Mouse (Mus musculus) intestine, embryonic 14.5 days (tissue): ENCODE measurements around the gene Nav2. TPM values are rescaled to one million over a fixed set of nuclear protein-coding genes. Genes with fewer than 3 reads are reported as not detected.

Experiments
- ATAC-seq: fragments of 200-750 bp; cut with Nextera tagmentation; replicated peaks from 2 replicates; pipeline ENCODE4 v1.8.0; 2017; ENCODE audit warnings: low read depth, moderate number of reproducible peaks, moderate TSS enrichment, moderate library complexity; ENCODE audit not compliant: low FRiP score, low TSS enrichment
- DNase-seq: peaks from one replicate; pipeline ENCODE4 v3.0.0-alpha.2; 2018; ENCODE audit warnings: low spot score
- H3K27ac ChIP-seq: fragments of 300-500 bp; sonication (generic); 2 replicates; pipeline ENCODE4 v1.5.1; 2014; ENCODE audit warnings: low read depth, mild to moderate bottlenecking, control low read depth
- H3K27me3 ChIP-seq: fragments of 300-500 bp; sonication (generic); replicated peaks from 2 replicates; pipeline ENCODE4 v1.6.1; 2014; ENCODE audit warnings: low read length, control low read depth; ENCODE audit not compliant: control insufficient read depth, insufficient read depth
- H3K36me3 ChIP-seq: fragments of 300-500 bp; sonication (generic); 2 replicates; pipeline ENCODE4 v1.6.1; 2014; ENCODE audit warnings: low read length, control low read depth; ENCODE audit not compliant: control insufficient read depth, insufficient read depth
- H3K4me1 ChIP-seq: fragments of 300-500 bp; sonication (generic); replicated peaks from 2 replicates; pipeline ENCODE4 v1.6.1; 2014; ENCODE audit warnings: low read length, control low read depth, mixed read lengths; ENCODE audit not compliant: control insufficient read depth, insufficient read depth
- H3K4me2 ChIP-seq: fragments of 300-500 bp; sonication (generic); 2 replicates; pipeline ENCODE4 v1.6.1; 2014; ENCODE audit warnings: low read length
- H3K4me3 ChIP-seq: fragments of 300-500 bp; sonication (generic); 2 replicates; pipeline ENCODE4 v1.5.1; 2014; ENCODE audit warnings: low read depth, low read length, control low read depth, mixed read lengths
- H3K9ac ChIP-seq: fragments of 300-500 bp; sonication (generic); 2 replicates; pipeline ENCODE4 v1.6.1; 2014; ENCODE audit warnings: mild to moderate bottlenecking, low read length
- H3K9me3 ChIP-seq: fragments of 300-500 bp; sonication (generic); 2 replicates; pipeline ENCODE4 v1.6.1; 2016; ENCODE audit warnings: low read length, control low read depth; ENCODE audit not compliant: control insufficient read depth
- WGBS: fragments of 180-500 bp; shearing (Covaris S2); extraction: QIAGEN DNeasy Blood & Tissue Kit; methylation state at CpG from one replicate; pipeline ENCODE4 v1.1.7; 2014; 5-methylcytosine and 5-hydroxymethylcytosine counted together
- polyA plus RNA-seq: library from polyadenylated mRNA; unstranded; fragments of >200 nt; fragmentation: Nextera tagmentation; extraction: Ambion mirVana; gene quantifications from 2 replicates; pipeline ENCODE4 v1.2.1, GENCODE M21; 2014

Nav2 gene
- 31.5 and 32.1 TPM in 2 replicates for polyA plus RNA-seq

DNA sequence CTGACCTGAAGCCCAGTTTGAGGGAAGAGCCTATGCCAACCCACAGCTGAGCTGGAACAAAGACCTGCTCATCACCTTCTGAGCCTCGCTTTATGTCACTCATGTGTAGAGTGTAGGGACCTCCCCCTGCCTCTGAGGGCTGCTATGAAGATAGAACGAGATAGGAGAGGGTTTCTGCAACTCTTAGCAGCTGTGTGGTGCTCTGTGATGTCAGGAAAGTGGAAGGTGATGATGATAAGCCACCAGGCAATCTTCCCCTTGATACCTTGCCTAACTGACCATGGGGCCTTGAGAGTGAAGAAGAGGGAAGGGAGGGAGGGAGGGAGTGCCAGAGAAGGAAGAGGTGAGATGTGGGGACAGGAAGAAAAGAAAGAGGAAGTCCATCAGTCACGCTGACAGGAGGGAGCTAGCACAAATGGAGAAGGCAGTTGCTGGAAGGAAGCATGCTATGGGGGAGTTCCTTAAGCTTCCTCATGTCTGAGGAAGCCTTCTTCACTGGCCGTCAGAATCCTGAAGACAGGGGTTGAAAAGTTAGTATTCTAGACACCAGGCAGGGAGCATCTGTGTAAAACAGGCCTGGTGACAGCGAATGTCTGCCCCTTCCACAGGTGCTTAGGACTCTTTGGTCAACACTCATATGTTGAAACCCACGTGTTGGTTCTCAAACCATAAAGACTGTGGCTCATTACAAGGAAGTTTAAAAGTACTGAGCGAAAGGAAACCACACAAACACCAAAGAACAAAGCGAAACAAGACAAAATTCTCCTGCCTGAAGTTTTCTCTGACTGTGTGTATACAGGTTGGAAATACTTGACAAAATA lies at the start of gene Nav2:
Gene Nav2, plus strand, starts transcription at position 196 of the 821 bp plus-strand sequence.
- Histone ChIP-seq H3K9ac (no peak within 1 kb of the TSS), H3K4me2 (no peak within 1 kb of the TSS), H3K27ac (no peak within 1 kb of the TSS), H3K9me3 (no peaks in the 10 kb centered on the region), H3K27me3 (no peaks in the 10 kb centered on the region), H3K36me3 (no peaks in the 10 kb centered on the region), H3K4me1 (no peaks in the 10 kb centered on the region; the same call in 1 of the 2 replicates), H3K4me3 (no peak within 1 kb of the TSS)
- DNase-seq (no peak), ATAC-seq (no peak)
- 59% methylated on average over 8 of the region's 8 CpGs for WGBS

DNA sequence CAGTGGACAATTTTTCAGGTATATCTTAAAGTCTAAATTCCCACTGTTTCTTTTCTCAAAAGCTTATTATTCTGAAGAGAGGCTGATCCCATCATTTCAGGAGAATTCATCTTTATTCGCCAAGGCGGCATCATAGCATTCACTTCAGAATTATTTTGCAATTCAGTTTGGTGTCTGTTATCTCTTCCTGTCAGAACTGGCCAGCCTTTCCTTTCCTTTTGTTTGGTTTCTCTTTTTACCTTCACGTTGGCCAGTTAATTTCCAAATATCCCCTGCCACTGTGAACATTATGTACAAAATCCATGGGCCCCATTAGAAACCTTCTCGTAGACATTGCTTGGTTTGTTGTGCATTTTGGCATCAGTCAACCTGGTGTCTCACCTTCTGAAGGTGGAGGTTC lies 49.2 kb upstream of the Nav2 start:
- H3K27ac ChIP-seq = no peak overlapping the region
- WGBS = 80% methylated on average over 4 of the region's 4 CpGs
- DNase-seq (no peak), ATAC-seq (no peak)
- no peaks in the 10 kb centered on the region for H3K4me1 ChIP-seq
- H3K9ac ChIP-seq = no peak overlapping the region
- no peaks in the 10 kb centered on the region for H3K9me3 ChIP-seq
- no peak overlapping the region for H3K4me3 ChIP-seq
- no peaks in the 10 kb centered on the region for H3K27me3 ChIP-seq
- no peaks in the 10 kb centered on the region for H3K36me3 ChIP-seq
- H3K4me2 ChIP-seq = no peak overlapping the region

DNA sequence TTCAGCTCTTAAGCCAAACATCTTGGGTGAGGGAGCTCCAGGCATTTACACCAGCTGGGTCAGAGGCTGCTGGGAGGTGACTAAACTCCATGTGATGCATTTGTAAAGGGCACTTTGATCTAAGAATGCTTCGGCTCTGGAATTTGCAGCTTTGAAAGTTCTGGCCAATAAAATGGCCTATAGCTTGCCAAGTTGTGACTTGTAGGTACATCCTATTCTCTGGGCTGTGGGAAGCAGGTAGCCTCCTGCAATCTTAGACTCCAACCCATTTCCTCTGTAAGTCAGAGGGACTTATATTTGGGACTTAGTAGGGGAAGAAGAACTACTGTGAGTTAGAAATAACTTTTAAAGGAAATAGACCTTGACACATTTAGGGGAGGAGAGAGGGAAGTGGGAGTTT lies 47.6 kb upstream of the Nav2 start:
- Histone ChIP-seq H3K27me3 (no peaks in the 10 kb centered on the region), H3K9me3 (no peaks in the 10 kb centered on the region), H3K9ac (no peak overlapping the region), H3K4me2 (no peak overlapping the region), H3K4me3 (no peak overlapping the region), H3K27ac (no peak overlapping the region), H3K36me3 (peaks cover 8% of the 10 kb centered on the region), H3K4me1 (no peaks in the 10 kb centered on the region)
- 36% methylated on average over 1 of the region's 1 CpGs for WGBS
- ATAC-seq (no peak), DNase-seq (no peak)

DNA sequence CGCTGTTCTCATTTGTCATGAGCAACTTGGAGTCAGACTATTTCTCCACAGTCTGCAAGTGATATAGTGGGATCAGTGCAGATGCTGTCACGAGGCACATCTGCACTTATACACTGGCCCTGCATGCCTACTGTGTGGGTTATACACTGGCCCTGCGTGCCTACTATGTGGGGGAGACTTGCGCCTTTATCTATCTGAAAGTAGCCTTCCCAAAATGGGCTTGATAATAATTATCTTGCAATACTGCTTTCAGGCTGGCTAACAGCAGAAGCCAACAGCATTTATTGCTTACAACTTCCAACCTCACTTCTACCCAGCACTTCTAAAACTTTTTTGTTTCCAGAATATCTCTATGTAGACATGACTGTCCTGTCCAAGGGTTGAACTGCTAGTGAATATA lies 46.7 kb upstream of the Nav2 start:
- H3K27ac ChIP-seq = no peak overlapping the region
- WGBS = 94% methylated on average over 4 of the region's 4 CpGs

DNA sequence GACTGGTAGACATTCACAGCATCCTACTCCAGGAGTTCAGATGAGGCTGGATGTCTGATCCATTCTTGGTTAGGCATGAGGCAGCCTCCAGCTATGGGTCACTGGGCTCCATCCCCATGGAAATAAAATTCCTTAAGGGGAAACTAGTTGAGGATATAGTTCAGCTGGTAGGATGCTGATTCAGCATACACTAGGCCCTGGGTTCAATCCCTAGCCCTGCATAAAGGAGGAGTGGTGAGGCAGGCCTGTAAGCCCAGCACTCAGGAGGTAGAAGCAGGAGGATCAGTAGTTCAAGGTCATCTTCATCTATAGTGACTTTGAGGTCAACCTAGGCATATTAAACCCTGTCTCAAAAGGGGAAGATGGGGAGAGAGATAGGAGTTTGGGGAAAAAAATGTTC lies 44.3 kb upstream of the Nav2 start:
- Histone ChIP-seq H3K4me2 (no peak overlapping the region), H3K4me1 (no peaks in the 10 kb centered on the region), H3K27me3 (no peaks in the 10 kb centered on the region), H3K36me3 (peaks cover 41% of the 10 kb centered on the region), H3K9me3 (no peaks in the 10 kb centered on the region), H3K27ac (no peak overlapping the region), H3K4me3 (no peak overlapping the region), H3K9ac (no peak overlapping the region)
- DNase-seq (no peak), ATAC-seq (no peak)

More for the DNA sequence above, 46.7 kb upstream of the Nav2 start:
- Histone ChIP-seq H3K4me2 (no peak overlapping the region), H3K27me3 (no peaks in the 10 kb centered on the region), H3K4me3 (no peak overlapping the region), H3K36me3 (peaks cover 17% of the 10 kb centered on the region), H3K9ac (no peak overlapping the region), H3K9me3 (no peaks in the 10 kb centered on the region), H3K4me1 (no peaks in the 10 kb centered on the region)
- DNase-seq (no peak), ATAC-seq (no peak)

DNA sequence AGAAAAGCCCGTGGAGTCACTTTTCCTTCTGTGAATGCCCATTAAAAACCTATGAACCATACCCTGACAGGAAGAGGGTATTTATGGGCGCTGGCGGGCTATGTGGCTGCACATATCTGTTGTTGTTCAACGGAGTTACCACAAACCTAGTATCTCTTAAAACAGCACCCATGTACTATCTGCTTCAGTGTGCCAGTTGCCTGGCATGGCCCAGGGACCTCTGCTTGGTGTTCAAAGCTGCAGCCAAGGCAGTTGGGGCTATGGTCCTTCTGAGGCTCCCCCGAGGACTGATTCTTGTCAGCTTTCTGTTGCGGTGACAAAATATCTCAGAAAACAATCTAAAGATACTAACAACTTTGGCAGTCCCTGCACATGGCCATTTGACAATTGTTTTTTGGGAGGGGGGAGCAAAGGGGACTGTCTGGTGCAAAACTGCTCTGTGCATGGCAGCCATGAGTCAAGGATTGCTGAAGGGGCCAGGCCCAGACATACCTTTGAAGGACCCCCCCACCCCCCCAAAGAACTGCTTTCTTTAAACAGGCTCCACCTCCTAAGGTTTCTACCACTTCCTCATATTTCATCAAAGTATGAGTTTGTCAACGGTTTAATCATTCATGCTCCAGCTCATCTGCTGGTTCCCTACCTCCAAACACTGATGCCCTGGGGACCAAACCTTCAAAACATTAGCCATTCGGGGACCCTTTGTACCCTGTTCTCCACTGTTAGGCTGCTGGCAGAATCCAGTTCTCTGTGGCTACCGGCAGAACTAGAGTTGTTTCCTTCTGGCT lies 43.7 kb upstream of the Nav2 start:
- H3K27me3 ChIP-seq = no peaks in the 10 kb centered on the region
- no peak for DNase-seq
- H3K9ac ChIP-seq = no peak overlapping the region
- peaks cover 47% of the 10 kb centered on the region for H3K36me3 ChIP-seq
- no peaks in the 10 kb centered on the region for H3K4me1 ChIP-seq
- 90% methylated on average over 9 of the region's 9 CpGs for WGBS
- H3K4me3 ChIP-seq = no peak overlapping the region
- H3K9me3 ChIP-seq = no peaks in the 10 kb centered on the region
- ATAC-seq = no peak
- H3K4me2 ChIP-seq = no peak overlapping the region
- no peak overlapping the region for H3K27ac ChIP-seq

DNA sequence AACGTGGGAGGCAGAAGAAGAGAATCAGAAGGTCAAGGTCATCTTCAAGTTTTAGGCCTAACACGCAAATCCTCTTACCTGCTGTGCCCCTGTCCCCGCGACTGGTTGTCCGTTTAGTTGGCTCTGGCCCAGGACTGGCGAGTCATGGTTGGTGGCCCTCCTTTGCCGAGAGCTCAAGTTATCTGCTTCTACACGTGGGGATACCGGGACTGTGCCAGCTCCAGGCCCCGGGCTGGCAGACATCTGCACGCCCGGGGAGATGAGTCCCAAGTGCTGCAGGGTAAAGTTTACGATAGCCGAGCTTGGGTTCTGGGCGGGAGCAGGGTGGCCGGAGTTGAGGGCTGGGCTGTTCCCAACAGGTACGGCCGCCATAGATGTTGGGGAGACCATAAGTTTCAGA lies 40.9 kb upstream of the Nav2 start:
- H3K4me1 ChIP-seq = no peaks in the 10 kb centered on the region
- ATAC-seq (no peak), DNase-seq (no peak)
- H3K4me3 ChIP-seq = no peak overlapping the region
- H3K27me3 ChIP-seq = no peaks in the 10 kb centered on the region
- H3K27ac ChIP-seq = no peak overlapping the region
- no peak overlapping the region for H3K4me2 ChIP-seq
- H3K36me3 ChIP-seq = peaks cover 75% of the 10 kb centered on the region
- WGBS = 91% methylated on average over 18 of the region's 18 CpGs
- no peaks in the 10 kb centered on the region for H3K9me3 ChIP-seq
- no peak overlapping the region for H3K9ac ChIP-seq

DNA sequence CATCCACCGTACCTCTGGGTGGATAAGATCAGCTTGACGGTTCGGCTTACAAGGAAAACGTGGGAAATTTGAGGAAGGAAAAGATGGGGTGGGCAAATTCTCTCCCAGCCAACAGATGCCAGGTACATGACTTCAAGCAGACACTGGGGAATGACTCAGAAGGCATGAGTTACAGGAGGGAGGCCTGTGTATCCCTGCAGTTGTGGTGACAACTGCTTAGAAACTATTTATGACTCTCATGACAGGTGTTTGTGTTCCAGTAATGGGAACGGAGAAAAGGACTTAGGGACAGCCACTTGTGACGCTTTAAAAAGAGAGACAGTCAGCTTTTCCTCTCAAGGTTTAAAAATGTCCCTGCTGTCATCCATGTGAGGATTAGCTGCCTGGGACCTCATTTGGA lies 38.4 kb upstream of the Nav2 start:
- Histone ChIP-seq H3K9me3 (no peaks in the 10 kb centered on the region), H3K36me3 (peaks cover 100% of the 10 kb centered on the region), H3K27ac (no peak overlapping the region), H3K27me3 (no peaks in the 10 kb centered on the region), H3K4me3 (no peak overlapping the region), H3K9ac (no peak overlapping the region), H3K4me2 (no peak overlapping the region), H3K4me1 (no peaks in the 10 kb centered on the region)
- DNase-seq (no peak), ATAC-seq (no peak)
- 83% methylated on average over 6 of the region's 6 CpGs for WGBS
